Mouse (Mus musculus) T-cell, adult 2 months (primary cell): ENCODE results near the gene Hist1h4c.

ENCODE experiments used
- DNase-seq: peaks from one replicate; pipeline ENCODE4 v3.0.0; 2022; ENCODE audit warnings: low spot score

Hist1h4c gene

DNA sequence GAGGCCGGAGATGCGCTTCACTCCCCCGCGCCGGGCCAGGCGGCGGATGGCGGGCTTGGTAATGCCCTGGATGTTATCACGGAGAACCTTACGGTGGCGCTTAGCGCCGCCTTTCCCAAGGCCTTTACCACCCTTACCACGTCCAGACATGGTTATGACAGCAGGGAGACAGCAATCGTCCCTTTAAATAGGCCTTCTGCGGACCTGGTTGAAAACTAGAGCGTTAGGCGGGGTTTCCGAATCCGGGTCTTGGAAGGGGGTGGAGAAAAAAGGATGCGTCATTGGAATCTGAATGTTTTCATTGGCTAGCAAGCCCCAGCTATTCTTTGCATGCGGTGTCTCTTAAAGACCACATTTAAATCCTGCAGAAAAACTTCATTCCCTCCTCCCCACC lies at the start of gene Hist1h4c:
TSS of gene Hist1h4c (minus strand) at position 155 of the 394 bp plus-strand sequence.
- DNase-seq, result peak; percentile 97

DNA sequence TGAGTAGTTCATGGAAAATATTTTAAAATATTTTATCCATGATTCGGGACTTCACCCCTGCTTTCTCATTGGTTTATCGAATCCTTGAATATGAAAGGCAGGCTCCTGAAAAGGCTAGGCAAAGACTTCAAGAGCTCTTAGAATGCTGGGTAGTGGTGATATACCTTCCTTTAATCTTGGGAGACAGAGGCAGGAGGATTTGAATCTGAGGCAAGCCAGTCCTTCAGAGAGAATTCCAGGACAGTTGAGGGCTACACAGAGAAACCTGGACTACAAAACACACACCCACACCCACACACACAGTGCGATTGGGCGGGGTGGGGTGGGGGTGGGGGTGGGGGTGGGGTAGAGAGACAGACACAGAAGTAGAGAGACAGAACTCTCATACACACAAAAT lies 49.6 kb upstream of the Hist1h4c start:
- DNase-seq, result no peak

DNA sequence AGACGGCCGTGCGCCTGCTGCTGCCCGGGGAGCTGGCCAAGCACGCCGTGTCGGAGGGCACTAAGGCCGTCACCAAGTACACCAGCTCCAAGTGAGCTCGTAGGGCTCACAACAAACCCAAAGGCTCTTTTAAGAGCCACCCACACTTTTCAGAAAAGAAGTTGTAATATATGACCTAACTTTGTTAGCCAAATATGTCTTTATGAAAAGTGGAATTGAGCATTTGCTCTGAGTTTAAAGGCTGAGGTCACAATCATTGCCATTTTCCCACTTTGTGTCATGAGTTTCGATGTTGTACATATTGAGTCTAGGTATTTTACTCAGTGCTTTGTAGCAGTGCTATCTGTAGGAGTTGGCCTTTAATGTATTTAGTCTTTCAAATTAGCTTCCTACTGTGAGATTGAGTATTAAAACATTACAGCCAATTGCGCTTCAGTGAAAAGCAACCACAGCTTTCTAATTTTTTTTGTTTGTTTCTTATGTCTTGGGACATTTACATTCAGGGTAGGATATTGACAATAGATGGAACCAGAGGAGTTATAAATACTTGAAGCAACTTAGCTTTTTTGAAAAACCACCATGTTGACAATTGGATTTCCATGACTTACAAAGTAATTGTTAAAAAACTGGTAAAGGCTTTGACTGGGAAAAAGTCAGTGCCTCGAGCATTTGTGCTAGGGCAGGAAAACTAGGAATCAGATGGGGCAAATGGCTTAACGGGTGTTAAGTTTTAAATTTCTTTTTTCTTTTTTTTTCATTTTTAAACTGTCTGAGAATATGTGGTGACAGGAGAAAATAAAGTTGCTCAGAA lies 49.0 kb upstream of the Hist1h4c start:
- no peak for DNase-seq

DNA sequence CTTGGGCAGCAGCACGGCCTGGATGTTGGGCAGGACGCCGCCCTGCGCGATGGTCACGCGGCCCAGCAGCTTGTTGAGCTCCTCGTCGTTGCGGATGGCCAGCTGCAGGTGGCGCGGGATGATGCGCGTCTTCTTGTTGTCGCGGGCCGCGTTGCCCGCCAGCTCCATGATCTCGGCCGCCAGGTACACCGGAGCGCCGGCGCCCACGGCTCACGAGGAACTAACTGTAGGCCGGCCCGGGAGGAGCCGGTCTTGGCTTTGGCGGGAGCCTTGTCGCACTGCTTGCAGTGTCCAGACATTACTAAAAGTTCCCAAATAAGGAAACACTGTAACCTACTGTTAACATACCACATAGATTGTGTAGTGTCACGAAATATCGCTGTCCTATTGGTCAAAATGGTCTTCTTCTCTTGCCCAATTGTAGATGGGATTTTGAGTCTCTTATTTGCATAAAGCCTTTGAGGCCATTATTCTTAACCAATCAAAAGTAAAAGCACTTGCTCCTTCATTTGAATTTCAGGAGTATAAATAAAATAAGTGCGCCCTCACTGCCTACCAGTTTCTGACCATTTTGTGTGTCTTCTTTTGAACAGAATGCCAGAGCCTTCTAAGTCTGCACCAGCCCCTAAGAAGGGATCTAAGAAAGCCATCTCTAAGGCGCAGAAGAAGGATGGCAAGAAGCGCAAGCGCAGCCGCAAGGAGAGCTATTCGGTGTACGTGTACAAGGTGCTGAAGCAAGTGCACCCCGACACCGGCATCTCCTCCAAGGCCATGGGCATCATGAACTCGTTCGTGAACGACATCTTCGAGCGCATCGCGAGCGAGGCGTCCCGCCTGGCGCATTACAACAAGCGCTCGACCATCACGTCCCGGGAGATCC lies 48.2 kb upstream of the Hist1h4c start, which contains the start of gene Hist1h2bb:
TSS of gene Hist1h2bb (plus strand) at position 534 of the 880 bp plus-strand sequence.
- peak; percentile 58 for DNase-seq

DNA sequence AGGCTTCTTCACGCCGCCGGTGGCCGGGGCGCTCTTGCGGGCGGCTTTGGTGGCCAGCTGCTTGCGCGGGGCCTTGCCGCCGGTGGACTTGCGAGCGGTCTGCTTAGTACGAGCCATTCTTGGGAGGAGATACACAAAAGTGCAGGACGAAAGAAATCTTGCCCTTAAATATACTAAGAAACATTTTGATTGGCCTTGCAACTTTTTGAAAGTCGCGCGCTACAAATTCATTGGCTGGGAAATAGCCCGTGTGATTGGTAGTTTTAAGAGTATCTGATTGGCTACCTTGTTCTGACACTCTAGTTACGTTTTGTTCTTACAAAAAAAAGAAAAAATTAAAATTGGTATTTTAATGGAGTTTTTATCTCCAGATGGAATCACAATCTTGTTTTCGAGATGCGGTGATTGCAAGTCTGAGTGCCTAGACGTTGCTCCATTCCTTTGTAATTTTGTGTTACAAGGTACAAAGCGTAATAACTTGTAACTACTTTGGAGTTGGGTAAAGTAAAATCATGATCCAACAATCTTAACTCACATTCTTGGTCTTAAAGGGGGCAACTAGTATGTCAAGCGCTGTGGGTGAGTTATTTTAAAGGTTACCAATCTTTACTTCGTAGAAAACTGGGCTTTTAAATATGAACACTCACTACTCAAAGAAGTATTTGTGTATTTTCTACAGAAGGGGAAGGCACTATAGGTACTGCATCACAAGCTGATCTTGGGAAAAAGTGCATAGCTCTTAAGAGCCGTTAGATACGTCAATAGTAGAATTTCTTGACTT lies 47.3 kb upstream of the Hist1h4c start, which contains the start of gene Hist1h3c:
TSS of gene Hist1h3c (minus strand) at position 222 of the 781 bp plus-strand sequence.
- peak; percentile 75 for DNase-seq

DNA sequence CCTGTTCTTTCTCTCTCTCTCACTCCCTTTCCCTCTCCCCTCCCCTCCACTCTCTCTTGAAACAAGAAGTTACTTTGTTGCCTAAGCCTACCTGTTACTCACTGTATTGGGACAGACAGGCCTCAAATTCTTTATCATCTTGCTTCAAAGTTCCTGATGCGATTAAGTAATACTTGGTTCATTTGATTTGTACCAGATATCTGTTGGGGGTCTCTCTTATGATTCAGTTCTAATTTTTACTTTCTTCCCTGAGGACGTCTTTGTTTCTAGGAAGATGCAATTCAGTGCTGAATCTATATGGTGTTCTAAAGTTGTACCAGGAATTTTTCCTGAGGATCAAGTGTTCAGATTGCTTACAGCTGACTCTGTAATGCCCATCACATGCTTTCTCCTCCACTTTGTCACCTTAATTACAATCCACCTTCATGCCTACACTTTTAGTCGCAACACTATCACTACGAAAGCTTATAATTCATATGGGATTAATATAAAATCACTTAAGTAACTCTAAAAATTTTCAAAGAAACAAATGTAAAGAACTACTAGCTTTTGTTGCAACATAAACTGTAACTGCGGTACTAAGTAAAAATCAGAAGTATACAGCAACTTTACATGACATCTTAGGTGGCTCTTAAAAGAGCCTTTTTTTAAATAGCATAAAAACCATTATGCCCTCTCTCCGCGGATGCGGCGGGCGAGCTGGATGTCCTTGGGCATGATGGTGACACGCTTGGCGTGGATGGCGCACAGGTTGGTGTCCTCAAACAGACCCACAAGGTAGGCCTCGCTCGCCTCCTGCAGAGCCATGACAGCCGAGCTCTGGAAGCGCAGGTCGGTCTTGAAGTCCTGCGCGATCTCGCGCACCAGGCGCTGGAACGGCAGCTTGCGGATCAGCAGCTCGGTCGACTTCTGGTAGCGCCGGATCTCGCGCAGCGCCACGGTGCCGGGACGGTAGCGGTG lies 46.4 kb upstream of the Hist1h4c start:
- no peak for DNase-seq

DNA sequence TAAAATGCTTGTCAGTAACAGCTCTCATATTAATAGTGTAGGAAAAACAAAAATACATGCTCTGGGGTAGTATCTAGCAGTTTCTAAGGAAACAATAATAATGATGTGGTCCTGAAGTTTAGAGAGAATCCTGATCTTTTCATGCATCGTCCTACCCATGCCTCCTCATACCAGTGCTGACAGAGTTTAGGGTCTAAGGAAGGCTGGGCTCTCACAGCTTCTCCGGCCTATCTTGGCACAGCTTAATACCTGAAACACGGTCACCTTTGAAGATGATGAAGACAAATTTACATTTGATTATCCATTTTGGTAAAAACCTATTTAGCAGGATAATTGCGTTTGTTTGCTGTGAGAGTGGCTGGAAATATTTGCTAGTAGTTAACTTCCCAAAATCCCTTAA lies 45.7 kb upstream of the Hist1h4c start:
- no peak for DNase-seq

DNA sequence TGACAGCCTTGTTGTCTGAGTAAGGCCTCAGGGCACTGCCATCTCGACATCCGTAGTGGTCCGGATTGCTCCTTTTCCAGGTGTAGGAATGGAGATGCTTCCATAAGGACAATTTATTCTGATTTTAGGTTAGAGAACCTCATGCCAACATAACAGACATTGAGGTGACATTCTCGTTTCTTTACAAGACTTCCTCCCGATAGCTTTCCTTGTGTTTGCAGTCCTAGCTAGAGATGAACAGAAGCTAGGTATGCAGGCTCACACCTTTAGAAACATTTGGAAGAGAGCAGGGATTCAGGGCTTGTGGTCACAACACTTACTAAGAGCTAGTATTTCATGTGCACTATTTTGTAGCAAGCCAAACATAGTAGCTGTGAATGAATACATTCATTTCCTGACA lies 45.0 kb upstream of the Hist1h4c start:
- no peak for DNase-seq

DNA sequence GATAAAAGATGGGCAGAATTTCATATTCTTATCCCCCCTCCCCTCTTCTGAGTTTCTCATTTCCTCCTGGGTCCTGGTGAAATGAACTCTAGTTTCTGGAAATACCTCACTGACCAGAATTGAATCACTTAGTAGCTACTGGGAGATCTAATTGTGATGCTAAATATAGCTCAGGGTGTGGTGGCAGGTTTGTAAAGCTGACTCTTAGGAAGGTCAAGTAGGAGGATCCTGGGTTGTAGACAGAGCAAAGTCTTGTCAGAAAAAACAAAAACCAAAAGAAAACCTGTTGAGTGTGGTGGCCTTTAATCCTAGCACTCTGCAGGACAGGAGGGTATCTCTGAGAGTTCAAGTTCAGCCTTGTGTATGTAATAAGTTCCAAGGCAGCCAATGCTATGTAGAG lies 43.8 kb upstream of the Hist1h4c start:
- DNase-seq, result no peak

DNA sequence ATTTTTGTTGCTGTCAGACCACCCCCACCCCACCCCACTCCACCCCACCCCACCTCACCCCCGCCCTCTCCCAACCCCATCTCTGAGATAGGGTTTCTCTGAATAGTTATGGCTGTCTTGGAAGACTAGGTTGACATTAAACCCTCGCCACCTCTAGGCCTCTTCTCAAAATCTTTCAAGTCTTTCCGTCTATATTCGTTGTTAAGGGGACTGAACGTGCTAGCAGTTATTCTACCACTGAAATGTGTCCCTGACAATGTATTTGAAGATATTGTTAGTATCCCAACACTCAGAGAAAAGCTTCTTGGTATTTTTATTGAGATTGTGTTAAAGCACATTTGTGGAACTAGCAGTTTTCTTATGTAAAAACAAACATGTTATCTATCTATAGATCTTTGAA lies 42.7 kb upstream of the Hist1h4c start:
- DNase-seq, result no peak

DNA sequence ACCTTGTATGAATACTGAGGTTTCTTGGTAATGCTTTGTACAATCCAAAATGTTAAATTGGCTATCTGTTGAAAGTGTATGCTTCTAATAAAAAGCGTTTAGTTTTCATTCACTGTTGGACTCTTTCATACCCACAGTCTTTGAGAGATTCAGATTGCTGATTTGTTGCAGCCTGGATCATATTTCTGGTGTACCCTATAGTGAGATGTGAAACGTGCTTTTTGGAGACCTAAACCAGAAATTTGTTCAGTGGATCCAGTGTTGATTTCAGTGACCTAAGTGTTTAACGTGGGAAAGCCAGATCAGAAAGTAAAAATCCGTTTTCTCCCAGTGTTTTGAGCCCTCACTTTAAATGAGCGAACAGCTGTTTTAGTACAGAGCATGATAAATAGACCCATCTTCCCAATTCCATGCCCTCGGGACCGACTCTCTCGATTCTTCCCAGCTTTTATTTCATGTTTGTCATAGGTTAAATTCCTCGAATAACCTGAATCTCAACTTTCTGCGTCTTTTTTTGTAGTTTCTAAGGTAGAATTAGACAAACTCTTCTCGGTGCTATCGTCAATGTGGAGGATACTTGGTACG lies 42.1 kb upstream of the Hist1h4c start:
- DNase-seq, result no peak

DNA sequence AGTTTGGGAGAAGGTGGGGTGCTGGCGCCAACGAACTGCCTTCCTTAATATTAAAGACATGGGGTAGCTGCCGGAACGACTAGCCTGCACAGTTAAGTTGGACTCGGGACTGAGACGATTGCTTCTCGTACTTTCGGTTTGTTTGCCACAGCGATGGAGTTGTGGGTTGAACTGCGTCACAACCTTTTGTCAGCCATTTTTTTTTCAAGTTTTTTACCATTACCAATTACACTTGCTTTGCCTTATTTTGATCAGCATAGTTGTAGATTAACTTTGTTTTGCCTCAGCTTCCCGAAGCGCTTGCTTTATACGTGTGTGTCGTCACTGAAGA lies 41.6 kb upstream of the Hist1h4c start:
- DNase-seq, result no peak

DNA sequence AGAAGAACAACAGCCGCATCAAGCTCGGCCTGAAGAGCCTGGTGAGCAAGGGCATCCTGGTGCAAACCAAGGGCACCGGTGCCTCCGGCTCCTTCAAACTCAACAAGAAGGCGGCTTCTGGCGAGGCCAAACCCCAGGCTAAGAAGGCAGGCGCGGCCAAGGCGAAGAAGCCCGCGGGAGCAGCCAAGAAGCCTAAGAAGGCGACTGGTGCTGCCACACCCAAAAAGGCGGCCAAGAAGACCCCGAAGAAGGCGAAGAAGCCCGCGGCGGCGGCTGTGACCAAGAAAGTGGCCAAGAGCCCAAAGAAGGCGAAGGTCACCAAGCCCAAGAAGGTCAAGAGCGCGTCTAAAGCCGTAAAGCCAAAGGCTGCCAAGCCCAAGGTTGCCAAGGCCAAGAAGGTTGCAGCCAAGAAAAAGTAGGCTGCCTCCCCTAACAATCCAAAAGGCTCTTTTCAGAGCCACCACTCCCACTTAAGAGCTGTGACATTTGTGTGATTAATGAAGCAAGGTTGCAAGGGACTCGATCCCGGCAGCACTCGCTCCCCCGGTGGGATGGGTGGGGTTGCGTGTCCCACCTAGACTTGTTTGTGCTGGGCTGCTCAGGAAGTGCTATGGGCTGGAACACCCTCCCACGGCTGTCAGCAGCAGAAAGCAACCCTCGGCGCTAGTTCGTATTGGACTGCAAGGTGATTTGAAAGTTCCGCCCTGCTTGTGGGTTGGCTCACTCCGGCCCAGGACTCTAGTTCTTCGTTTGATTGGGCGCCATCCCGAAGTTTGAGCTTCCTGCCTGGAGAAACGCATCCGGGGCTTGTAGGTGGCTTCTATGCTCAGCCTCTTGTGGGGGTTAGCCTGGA lies 41.0 kb upstream of the Hist1h4c start:
- DNase-seq, result peak; percentile 93

DNA sequence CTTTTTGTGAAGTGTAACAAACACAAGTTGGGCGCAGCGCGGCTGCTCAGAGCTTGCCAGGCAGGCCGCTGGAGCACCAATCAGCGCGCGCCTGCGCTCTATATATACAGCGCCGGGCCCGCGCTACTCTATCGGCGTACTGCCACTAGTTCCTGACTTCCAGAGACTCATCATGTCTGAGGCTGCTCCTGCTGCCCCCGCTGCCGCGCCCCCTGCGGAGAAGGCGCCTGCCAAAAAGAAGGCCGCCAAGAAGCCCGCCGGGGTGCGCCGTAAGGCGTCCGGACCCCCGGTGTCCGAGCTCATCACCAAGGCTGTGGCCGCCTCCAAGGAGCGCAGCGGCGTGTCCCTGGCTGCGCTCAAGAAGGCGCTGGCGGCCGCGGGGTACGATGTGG lies 40.4 kb upstream of the Hist1h4c start, which contains the start of gene Hist1h1c:
TSS of gene Hist1h1c (plus strand) at position 132 of the 392 bp plus-strand sequence.
- DNase-seq, result peak; percentile 92

DNA sequence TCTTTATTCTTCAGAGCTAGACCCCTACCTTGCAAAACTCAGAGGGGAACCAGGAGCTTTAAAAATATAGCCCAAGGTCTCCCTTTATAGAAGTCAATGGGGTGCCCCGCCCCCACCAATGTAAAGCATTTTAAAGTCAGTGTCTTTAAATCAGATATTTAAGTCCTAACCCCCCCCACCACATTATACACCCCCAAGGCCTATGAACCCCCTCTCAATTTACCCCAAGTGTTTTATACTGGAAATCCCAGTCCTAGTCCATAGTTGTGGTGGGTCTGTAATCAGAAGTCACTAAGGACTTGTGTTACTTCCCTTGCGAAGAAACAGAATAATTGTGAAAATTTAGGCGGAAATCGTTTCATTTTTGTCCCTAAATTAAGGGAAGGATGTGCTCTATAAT lies 39.8 kb upstream of the Hist1h4c start:
- no peak for DNase-seq

DNA sequence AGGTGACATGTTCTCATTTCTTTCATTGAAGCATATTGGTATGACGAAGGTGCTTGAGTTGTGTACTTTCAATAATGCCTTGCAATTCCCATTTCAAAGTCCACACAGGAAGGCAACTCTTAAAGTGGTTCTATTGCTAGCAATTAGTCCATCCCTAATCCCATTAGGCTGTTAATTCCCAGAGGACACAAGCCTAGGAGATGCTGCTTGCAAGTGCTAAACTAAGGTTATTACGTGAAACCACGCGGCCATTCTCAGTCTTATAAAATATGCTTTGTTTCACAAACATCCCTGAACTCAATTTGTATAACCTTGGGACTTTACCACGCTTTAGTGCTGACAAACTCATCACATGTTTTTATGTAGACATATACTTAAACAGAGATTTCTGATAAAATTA lies 38.8 kb upstream of the Hist1h4c start:
- DNase-seq, result no peak

DNA sequence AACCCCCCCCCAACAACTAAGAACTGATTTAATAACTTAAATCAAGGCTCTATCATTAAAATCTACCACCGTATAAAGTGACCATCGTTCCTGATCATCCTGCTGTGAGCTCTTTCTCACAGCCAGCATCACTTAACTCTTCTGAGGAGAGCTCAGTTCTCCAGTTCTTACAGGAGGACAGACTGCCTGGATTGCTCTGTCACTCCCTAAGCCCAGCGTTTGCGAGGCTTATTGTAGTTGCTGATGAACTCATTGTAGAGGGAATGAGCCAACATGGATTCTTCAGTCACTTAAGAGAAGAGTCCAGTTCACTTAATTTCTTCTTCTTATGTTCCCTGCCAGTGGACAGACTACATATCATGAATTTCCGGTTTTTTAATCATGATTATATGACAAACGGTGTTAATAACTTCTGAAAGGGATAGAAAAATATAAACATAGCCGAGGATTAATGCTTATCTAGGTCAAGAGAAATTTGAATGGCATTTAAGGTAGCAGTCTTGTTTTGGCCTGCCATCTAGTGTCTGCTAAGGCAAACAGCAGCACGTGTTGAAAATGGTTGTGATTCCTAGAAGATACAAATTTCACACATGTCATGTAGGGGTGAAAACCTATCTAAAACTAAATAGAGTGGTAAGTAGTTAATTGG lies 34.0 kb upstream of the Hist1h4c start:
- peak; percentile 40 for DNase-seq

DNA sequence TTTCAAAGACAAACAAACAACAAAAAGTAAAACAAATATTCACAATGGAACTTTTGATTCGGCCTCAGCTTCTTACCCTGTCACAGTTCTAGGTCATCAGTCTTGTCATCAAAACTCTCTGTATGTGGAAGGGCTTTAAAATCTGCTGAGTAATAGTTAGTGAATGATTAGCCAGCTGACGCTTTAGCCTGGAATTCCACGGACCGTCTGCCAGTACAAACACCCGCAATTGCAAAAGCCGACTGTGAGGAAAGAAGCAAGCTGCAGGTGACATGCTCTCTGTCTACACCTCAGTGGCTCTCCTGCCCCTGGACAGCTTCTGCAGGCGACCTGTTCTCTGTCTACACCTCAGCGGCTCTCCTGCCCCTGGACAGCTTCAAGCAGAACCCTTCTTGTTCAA lies 32.2 kb upstream of the Hist1h4c start:
- DNase-seq, result no peak

DNA sequence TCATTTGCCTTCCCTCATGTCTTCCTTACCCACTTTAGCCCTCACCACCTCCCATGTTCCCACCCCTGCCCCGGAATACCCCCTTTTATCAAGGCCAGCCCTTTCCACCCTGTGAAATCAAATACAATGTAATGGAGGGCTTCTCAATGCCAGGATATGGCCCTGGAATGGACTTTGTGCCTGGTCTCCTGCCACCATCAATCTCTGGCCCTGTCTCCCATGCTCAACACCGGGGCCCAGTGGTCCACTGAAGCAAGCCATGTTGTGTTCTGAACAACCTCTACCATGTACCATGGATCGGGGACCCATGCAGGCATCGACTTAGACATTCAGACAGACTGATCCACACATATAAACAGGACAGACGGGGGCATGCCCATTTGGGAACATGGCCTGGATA lies 31.5 kb upstream of the Hist1h4c start:
- DNase-seq, result no peak
